Mouse (Mus musculus): ENCODE measurements around the gene Tmem212. TPM values are rescaled to one million over a fixed set of nuclear protein-coding genes. Genes with fewer than 3 reads are reported as not detected.

Gene Tmem212
- polyA plus RNA-seq, 1 experiment: not detected

- Histone ChIP-seq H3K4me2 (ENCODE audit: low read depth) (no peak overlapping the region), H3K27me3 (ENCODE audit: control insufficient read depth, insufficient read depth, insufficient read length) (no peaks in the 10 kb centered on the region), H3K4me3 (no peak overlapping the region), H3K36me3 (ENCODE audit: control insufficient read depth, insufficient read depth) (no peaks in the 10 kb centered on the region), H3ac (ENCODE audit: control insufficient read depth, insufficient read length) (no peak overlapping the region), H3K79me2 (ENCODE audit: control insufficient read depth, insufficient read depth) (no peaks in the 10 kb centered on the region)
- TF ChIP-seq SRF (IDR thresholded peaks at IDR 0.05; ENCODE audit: control insufficient read depth, insufficient read length, low read depth): no peak
- TF ChIP-seq USF1 (IDR thresholded peaks at IDR 0.05; ENCODE audit: low read depth): no peak
- no peak for TF ChIP-seq E2F4 (IDR thresholded peaks at IDR 0.05; ENCODE audit: insufficient read depth)
- no peak for TF ChIP-seq MAX (IDR thresholded peaks at IDR 0.05; ENCODE audit: low read depth)
- TF ChIP-seq CEBPB (IDR thresholded peaks at IDR 0.05; ENCODE audit: insufficient read depth, poor library complexity, severe bottlenecking): no peak
- no peak for TF ChIP-seq MYOD1 (IDR thresholded peaks at IDR 0.05; ENCODE audit: control insufficient read depth in 1 of 3, insufficient read length in 2 of 3, low read depth in 2 of 3)
- no peak for TF ChIP-seq TCF3 (IDR thresholded peaks at IDR 0.05; ENCODE audit: insufficient read length, low read depth)
- TF ChIP-seq TCF12 (IDR thresholded peaks at IDR 0.05; ENCODE audit: insufficient read depth, poor library complexity, severe bottlenecking): no peak
- TF ChIP-seq MYOG (IDR thresholded peaks at IDR 0.05; ENCODE audit: control insufficient read depth in 1 of 3, insufficient read depth in 1 of 3, insufficient read length in 2 of 3, low read depth in 2 of 3): no peak
- no peak for TF ChIP-seq POLR2A (IDR thresholded peaks at IDR 0.05; ENCODE audit: insufficient read length, low read depth)
- no peak for TF ChIP-seq REST (IDR thresholded peaks at IDR 0.05; ENCODE audit: insufficient read depth, insufficient read length)
- no peak for TF ChIP-seq POLR2AphosphoS2 (IDR thresholded peaks at IDR 0.05; ENCODE audit: insufficient read length, low read depth)
These were observed 24.3 kb downstream of the Tmem212 start for GRCm38 (mm10) chr3:27871891-27872290.

- Histone ChIP-seq H3K4me3 (no peak overlapping the region), H3K4me2 (ENCODE audit: low read depth) (no peak overlapping the region), H3K27me3 (ENCODE audit: control insufficient read depth, insufficient read depth, insufficient read length) (no peaks in the 10 kb centered on the region), H3K36me3 (ENCODE audit: control insufficient read depth, insufficient read depth) (no peaks in the 10 kb centered on the region), H3K79me2 (ENCODE audit: control insufficient read depth, insufficient read depth) (no peaks in the 10 kb centered on the region), H3ac (ENCODE audit: control insufficient read depth, insufficient read length) (no peak overlapping the region)
- TF ChIP-seq MYOD1 (IDR thresholded peaks at IDR 0.05; ENCODE audit: control insufficient read depth in 1 of 3, insufficient read length in 2 of 3, low read depth in 2 of 3) (no peak), SRF (IDR thresholded peaks at IDR 0.05; ENCODE audit: control insufficient read depth, insufficient read length, low read depth) (no peak), MAX (IDR thresholded peaks at IDR 0.05; ENCODE audit: low read depth) (no peak), USF1 (IDR thresholded peaks at IDR 0.05; ENCODE audit: low read depth) (no peak), POLR2AphosphoS2 (IDR thresholded peaks at IDR 0.05; ENCODE audit: insufficient read length, low read depth) (no peak), TCF12 (IDR thresholded peaks at IDR 0.05; ENCODE audit: insufficient read depth, poor library complexity, severe bottlenecking) (no peak), POLR2A (IDR thresholded peaks at IDR 0.05; ENCODE audit: insufficient read length, low read depth) (no peak), E2F4 (IDR thresholded peaks at IDR 0.05; ENCODE audit: insufficient read depth) (no peak), MYOG (IDR thresholded peaks at IDR 0.05; ENCODE audit: control insufficient read depth in 1 of 3, insufficient read depth in 1 of 3, insufficient read length in 2 of 3, low read depth in 2 of 3) (no peak), REST (IDR thresholded peaks at IDR 0.05; ENCODE audit: insufficient read depth, insufficient read length) (no peak), CEBPB (IDR thresholded peaks at IDR 0.05; ENCODE audit: insufficient read depth, poor library complexity, severe bottlenecking) (no peak), TCF3 (IDR thresholded peaks at IDR 0.05; ENCODE audit: insufficient read length, low read depth) (no peak)
These were observed 24.8 kb downstream of the Tmem212 start for GRCm38 (mm10) chr3:27871371-27871770.

- Histone ChIP-seq H3K4me2 (ENCODE audit: low read depth) (no peak overlapping the region), H3K27me3 (ENCODE audit: control insufficient read depth, insufficient read depth, insufficient read length) (no peaks in the 10 kb centered on the region), H3K4me3 (no peak overlapping the region), H3K79me2 (ENCODE audit: control insufficient read depth, insufficient read depth) (no peaks in the 10 kb centered on the region), H3ac (ENCODE audit: control insufficient read depth, insufficient read length) (no peak overlapping the region), H3K36me3 (ENCODE audit: control insufficient read depth, insufficient read depth) (no peaks in the 10 kb centered on the region)
- TF ChIP-seq MYOD1 (IDR thresholded peaks at IDR 0.05; ENCODE audit: control insufficient read depth in 1 of 3, insufficient read length in 2 of 3, low read depth in 2 of 3) (no peak), SRF (IDR thresholded peaks at IDR 0.05; ENCODE audit: control insufficient read depth, insufficient read length, low read depth) (no peak), TCF3 (IDR thresholded peaks at IDR 0.05; ENCODE audit: insufficient read length, low read depth) (no peak), E2F4 (IDR thresholded peaks at IDR 0.05; ENCODE audit: insufficient read depth) (no peak), MAX (IDR thresholded peaks at IDR 0.05; ENCODE audit: low read depth) (no peak), POLR2AphosphoS2 (IDR thresholded peaks at IDR 0.05; ENCODE audit: insufficient read length, low read depth) (no peak)
These were observed 27.5 kb downstream of the Tmem212 start for GRCm38 (mm10) chr3:27868681-27869080.

GRCm38 (mm10) chr3:27867731-27868130, 28.4 kb downstream of the Tmem212 start:
- Histone ChIP-seq H3K79me2 (ENCODE audit: control insufficient read depth, insufficient read depth) (no peaks in the 10 kb centered on the region), H3K4me3 (no peak overlapping the region), H3K36me3 (ENCODE audit: control insufficient read depth, insufficient read depth) (no peaks in the 10 kb centered on the region), H3ac (ENCODE audit: control insufficient read depth, insufficient read length) (no peak overlapping the region), H3K27me3 (ENCODE audit: control insufficient read depth, insufficient read depth, insufficient read length) (no peaks in the 10 kb centered on the region), H3K4me2 (ENCODE audit: low read depth) (no peak overlapping the region)
- no peak for TF ChIP-seq SRF (IDR thresholded peaks at IDR 0.05; ENCODE audit: control insufficient read depth, insufficient read length, low read depth)
- no peak for TF ChIP-seq TCF12 (IDR thresholded peaks at IDR 0.05; ENCODE audit: insufficient read depth, poor library complexity, severe bottlenecking)
- no peak for TF ChIP-seq MAX (IDR thresholded peaks at IDR 0.05; ENCODE audit: low read depth)
- no peak for TF ChIP-seq MYOG (IDR thresholded peaks at IDR 0.05; ENCODE audit: control insufficient read depth in 1 of 3, insufficient read depth in 1 of 3, insufficient read length in 2 of 3, low read depth in 2 of 3)
- TF ChIP-seq REST (IDR thresholded peaks at IDR 0.05; ENCODE audit: insufficient read depth, insufficient read length): no peak
- no peak for TF ChIP-seq MYOD1 (IDR thresholded peaks at IDR 0.05; ENCODE audit: control insufficient read depth in 1 of 3, insufficient read length in 2 of 3, low read depth in 2 of 3)
- no peak for TF ChIP-seq CEBPB (IDR thresholded peaks at IDR 0.05; ENCODE audit: insufficient read depth, poor library complexity, severe bottlenecking)
- TF ChIP-seq USF1 (IDR thresholded peaks at IDR 0.05; ENCODE audit: low read depth): peak; percentile 97

Data from myocyte (in vitro differentiated cells).